Mouse (Mus musculus): ENCODE data around the gene Mymx. TPM values are rescaled to one million over a fixed set of nuclear protein-coding genes. Genes with fewer than 3 reads are reported as not detected.
A peak's percentile ranks its signal among the peaks of the same experiment; 100 is the strongest.

Gene Mymx
- polyA plus RNA-seq (2014; fragmentation: Nextera tagmentation; extraction: Ambion mirVana), result not detected in 2 replicates

DNA sequence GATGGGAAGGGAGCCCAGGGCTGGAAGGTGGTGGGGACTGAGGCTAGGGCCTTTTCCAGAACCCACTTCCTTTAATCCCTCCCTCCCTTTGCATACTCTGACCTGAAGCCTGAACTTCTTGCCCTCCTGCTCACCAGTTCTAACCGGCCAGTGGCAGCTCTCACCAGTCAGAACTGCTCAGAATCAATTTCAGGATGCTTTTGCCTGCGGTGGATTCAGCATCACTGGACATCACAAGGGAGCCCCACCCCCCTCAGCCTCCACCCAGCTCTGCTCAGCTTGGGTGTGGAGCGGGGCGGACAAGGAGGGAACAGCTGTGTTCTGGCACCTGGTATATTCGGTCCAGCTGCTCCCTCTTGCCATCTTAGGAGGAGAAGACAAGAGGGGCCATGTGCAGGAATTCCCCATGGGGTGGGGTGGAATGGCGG is at the start of gene Mymx:
Gene Mymx (minus strand): TSS at position 226 of the 428 bp plus-strand sequence.
- no peak within 1 kb of the TSS; a peak in 1 of 4 replicates for H3K27ac ChIP-seq (replicated peaks in 1 of 2; ENCODE audit: control insufficient read depth in 1 of 2, insufficient read depth in 1 of 2, low read depth in 2 of 2, low read length in 2 of 2)
- no peaks in the 10 kb centered on the region for H3K36me3 ChIP-seq (ENCODE audit: control insufficient read depth, insufficient read depth, low read length)
- H3K4me1 ChIP-seq (ENCODE audit: control insufficient read depth in 2 of 2, insufficient read depth in 2 of 2, low read length in 2 of 2), result peaks cover 18 to 28% of the 10 kb centered on the region in 2 experiments
- 43% methylated on average over 6 of the region's 6 CpGs for WGBS
- no peak for ATAC-seq (ENCODE audit: insufficient number of reproducible peaks, insufficient read depth, low FRiP score, low read depth)
- H3K9ac ChIP-seq (ENCODE audit: low read length), result peak within 1 kb of the TSS; percentile 41; the same call in 1 of the 2 replicates
- H3K27me3 ChIP-seq (ENCODE audit: control insufficient read depth, insufficient read depth, low read length), result no peaks in the 10 kb centered on the region
- H3K4me3 ChIP-seq (ENCODE audit: control insufficient read depth in 1 of 2, insufficient read depth in 1 of 2, low read depth in 1 of 2, low read length in 2 of 2), result no peak within 1 kb of the TSS; a peak in 1 of 4 replicates
- H3K9me3 ChIP-seq (ENCODE audit: control insufficient read depth, low read length), result no peaks in the 10 kb centered on the region
- peak within 1 kb of the TSS; percentile 43 for H3K4me2 ChIP-seq (ENCODE audit: low read length)

DNA sequence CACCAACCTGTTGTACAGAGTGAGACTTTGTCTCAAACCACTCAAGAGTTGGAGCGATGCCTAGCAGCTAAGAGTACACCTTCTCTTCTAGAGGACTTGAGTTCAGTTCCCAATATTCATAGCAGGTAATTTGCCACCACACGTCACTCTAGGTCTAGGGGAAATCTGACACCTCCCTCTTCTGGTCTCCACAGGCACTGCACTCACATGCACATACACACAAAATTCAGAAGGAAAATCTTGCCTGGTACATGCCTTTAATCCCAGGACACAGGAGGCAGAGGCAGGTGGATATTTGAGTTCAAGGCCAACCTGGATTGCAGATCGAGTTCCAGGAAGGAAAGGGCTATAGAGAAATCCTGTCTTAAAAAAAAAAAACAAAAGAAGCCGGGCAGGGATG is 42.3 kb upstream of the Mymx start:
- Histone ChIP-seq H3K36me3 (ENCODE audit: control insufficient read depth, insufficient read depth, low read length) (no peaks in the 10 kb centered on the region), H3K4me3 (ENCODE audit: control insufficient read depth in 1 of 2, insufficient read depth in 1 of 2, low read depth in 1 of 2, low read length in 2 of 2) (no peak overlapping the region), H3K27ac (replicated peaks in 1 of 2; ENCODE audit: control insufficient read depth in 1 of 2, insufficient read depth in 1 of 2, low read depth in 2 of 2, low read length in 2 of 2) (no peak overlapping the region), H3K27me3 (ENCODE audit: control insufficient read depth, insufficient read depth, low read length) (no peaks in the 10 kb centered on the region), H3K4me1 (ENCODE audit: control insufficient read depth in 2 of 2, insufficient read depth in 2 of 2, low read length in 2 of 2) (no peaks in the 10 kb centered on the region), H3K9me3 (ENCODE audit: control insufficient read depth, low read length) (0 out of 2 replicates have a peak, but pooled peaks cover 3% of the 10 kb centered on the region), H3K4me2 (ENCODE audit: low read length) (no peak overlapping the region), H3K9ac (ENCODE audit: low read length) (no peak overlapping the region)
- 90% methylated on average over 4 of the region's 4 CpGs for WGBS
- ATAC-seq (ENCODE audit: insufficient number of reproducible peaks, insufficient read depth, low FRiP score, low read depth), result no peak

DNA sequence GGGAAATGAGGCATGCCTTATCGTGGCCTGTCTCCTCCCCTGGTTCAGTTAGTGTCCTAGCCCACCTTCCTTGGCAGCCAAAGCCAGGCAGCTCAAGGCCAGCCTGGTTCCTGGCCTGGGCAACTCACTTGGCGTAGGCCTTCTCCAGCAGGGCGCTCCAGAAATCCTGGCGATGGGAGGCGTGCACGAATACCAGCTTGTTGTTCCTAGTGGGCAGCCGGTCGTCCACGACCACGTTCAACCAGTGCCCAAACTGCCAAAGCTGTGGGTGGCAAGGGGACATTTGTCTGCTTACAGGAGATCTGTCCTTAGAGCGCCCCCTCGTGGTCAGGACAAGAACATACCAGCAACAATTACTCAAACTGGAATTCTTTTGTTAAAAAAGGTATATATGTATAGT is 40.8 kb upstream of the Mymx start:
- no peak overlapping the region for H3K9ac ChIP-seq (ENCODE audit: low read length)
- no peak for ATAC-seq (ENCODE audit: insufficient number of reproducible peaks, insufficient read depth, low FRiP score, low read depth)

DNA sequence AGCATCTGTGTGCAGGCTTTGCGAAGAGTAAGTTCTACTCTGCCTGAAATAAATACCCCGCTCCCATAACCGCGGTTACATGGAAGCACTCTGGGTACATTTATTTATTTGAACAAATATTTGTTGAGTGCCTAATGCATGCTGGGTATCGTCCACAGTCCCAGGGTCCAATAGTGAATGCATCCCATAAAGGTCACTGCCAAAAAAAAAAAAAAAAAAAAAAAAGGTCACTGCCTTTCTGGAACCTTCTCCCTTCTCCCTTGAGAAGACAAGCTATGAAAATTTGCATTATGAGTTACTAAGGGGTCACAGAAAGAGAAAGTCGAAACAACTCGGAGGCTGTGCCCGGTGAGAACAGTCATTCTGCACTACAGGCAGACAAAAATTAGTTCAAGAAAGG is 40.1 kb upstream of the Mymx start:
- H3K27ac ChIP-seq (replicated peaks in 1 of 2; ENCODE audit: control insufficient read depth in 1 of 2, insufficient read depth in 1 of 2, low read depth in 2 of 2, low read length in 2 of 2), result no peak overlapping the region
- WGBS, result 87% methylated on average over 8 of the region's 8 CpGs
- no peaks in the 10 kb centered on the region for H3K27me3 ChIP-seq (ENCODE audit: control insufficient read depth, insufficient read depth, low read length)
- H3K9ac ChIP-seq (ENCODE audit: low read length), result no peak overlapping the region
- no peaks in the 10 kb centered on the region for H3K4me1 ChIP-seq (ENCODE audit: control insufficient read depth in 2 of 2, insufficient read depth in 2 of 2, low read length in 2 of 2)
- no peaks in the 10 kb centered on the region for H3K36me3 ChIP-seq (ENCODE audit: control insufficient read depth, insufficient read depth, low read length)
- no peak overlapping the region for H3K4me2 ChIP-seq (ENCODE audit: low read length)
- no peak overlapping the region for H3K4me3 ChIP-seq (ENCODE audit: control insufficient read depth in 1 of 2, insufficient read depth in 1 of 2, low read depth in 1 of 2, low read length in 2 of 2)
- no peak for ATAC-seq (ENCODE audit: insufficient number of reproducible peaks, insufficient read depth, low FRiP score, low read depth)
- 0 out of 2 replicates have a peak, but pooled peaks cover 3% of the 10 kb centered on the region for H3K9me3 ChIP-seq (ENCODE audit: control insufficient read depth, low read length)

More for the DNA sequence above, 40.8 kb upstream of the Mymx start:
- Histone ChIP-seq H3K9me3 (ENCODE audit: control insufficient read depth, low read length) (0 out of 2 replicates have a peak, but pooled peaks cover 3% of the 10 kb centered on the region), H3K4me3 (ENCODE audit: control insufficient read depth in 1 of 2, insufficient read depth in 1 of 2, low read depth in 1 of 2, low read length in 2 of 2) (no peak overlapping the region), H3K27ac (replicated peaks in 1 of 2; ENCODE audit: control insufficient read depth in 1 of 2, insufficient read depth in 1 of 2, low read depth in 2 of 2, low read length in 2 of 2) (no peak overlapping the region), H3K36me3 (ENCODE audit: control insufficient read depth, insufficient read depth, low read length) (no peaks in the 10 kb centered on the region), H3K27me3 (ENCODE audit: control insufficient read depth, insufficient read depth, low read length) (no peaks in the 10 kb centered on the region), H3K4me1 (ENCODE audit: control insufficient read depth in 2 of 2, insufficient read depth in 2 of 2, low read length in 2 of 2) (no peaks in the 10 kb centered on the region), H3K4me2 (ENCODE audit: low read length) (no peak overlapping the region)
- 21% methylated on average over 12 of the region's 12 CpGs for WGBS

DNA sequence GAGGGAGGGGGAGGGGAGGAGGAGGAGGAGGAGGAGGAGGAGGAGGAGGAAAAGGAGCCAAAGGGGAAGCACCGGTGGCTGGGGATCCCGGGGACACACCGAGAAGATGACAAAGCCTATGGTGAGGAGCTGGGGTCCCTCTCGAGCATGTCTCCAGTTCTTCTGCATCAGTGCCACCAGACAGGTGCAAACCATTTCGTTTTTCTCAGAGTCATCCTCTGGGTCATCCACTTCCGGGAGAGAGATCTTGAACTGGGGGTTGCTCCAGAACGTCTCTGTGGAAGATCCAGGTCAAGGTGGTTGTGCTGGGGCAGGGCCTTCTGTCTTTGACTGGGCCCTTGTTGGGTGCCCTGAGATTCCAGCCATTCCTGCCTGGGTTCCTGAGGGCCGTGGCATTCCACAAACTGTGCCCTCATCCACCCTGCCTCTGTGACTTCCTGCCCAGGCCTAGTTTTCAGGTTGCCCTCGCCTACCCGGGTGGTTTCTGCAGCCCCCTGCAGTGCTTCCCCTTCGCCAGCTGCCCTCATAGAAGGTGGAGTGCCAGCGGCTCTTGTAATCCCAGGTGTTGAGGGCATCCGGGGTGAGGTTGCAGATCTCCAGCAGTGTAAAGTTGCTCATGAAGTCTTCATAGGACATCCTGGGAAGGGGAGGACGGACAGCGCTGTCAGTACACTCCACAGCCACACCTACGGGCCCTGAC is 36.8 kb upstream of the Mymx start:
- ATAC-seq (ENCODE audit: insufficient number of reproducible peaks, insufficient read depth, low FRiP score, low read depth), result no peak
- H3K9ac ChIP-seq (ENCODE audit: low read length), result no peak overlapping the region
- H3K4me2 ChIP-seq (ENCODE audit: low read length), result no peak overlapping the region
- no peaks in the 10 kb centered on the region for H3K4me1 ChIP-seq (ENCODE audit: control insufficient read depth in 2 of 2, insufficient read depth in 2 of 2, low read length in 2 of 2)
- H3K27me3 ChIP-seq (ENCODE audit: control insufficient read depth, insufficient read depth, low read length), result no peaks in the 10 kb centered on the region
- 74% methylated on average over 16 of the region's 16 CpGs for WGBS
- no peaks in the 10 kb centered on the region for H3K36me3 ChIP-seq (ENCODE audit: control insufficient read depth, insufficient read depth, low read length)
- H3K9me3 ChIP-seq (ENCODE audit: control insufficient read depth, low read length), result no peaks in the 10 kb centered on the region
- H3K27ac ChIP-seq (replicated peaks in 1 of 2; ENCODE audit: control insufficient read depth in 1 of 2, insufficient read depth in 1 of 2, low read depth in 2 of 2, low read length in 2 of 2), result no peak overlapping the region
- no peak overlapping the region for H3K4me3 ChIP-seq (ENCODE audit: control insufficient read depth in 1 of 2, insufficient read depth in 1 of 2, low read depth in 1 of 2, low read length in 2 of 2)

DNA sequence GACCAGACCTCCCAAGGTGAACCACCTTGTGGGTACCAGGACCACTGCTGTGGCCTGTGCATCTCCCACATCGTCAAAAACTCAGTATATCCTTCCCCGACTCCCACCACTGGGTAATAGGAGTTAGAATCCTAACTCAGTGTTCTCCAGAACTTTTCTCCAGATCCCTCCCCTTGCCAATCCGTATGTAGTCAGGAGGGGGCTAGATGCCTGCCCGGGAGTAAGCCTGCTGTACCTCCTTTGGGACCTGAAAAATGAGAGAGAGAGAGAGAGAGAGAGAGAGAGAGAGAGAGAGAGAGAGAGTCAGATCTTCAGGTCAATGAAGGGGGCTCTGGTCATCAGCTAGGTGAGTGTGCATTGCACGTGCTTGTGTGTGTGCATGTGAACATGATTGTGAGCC is 32.1 kb upstream of the Mymx start:
- Histone ChIP-seq H3K4me3 (ENCODE audit: control insufficient read depth in 1 of 2, insufficient read depth in 1 of 2, low read depth in 1 of 2, low read length in 2 of 2) (no peak overlapping the region), H3K9ac (ENCODE audit: low read length) (no peak overlapping the region), H3K9me3 (ENCODE audit: control insufficient read depth, low read length) (no peaks in the 10 kb centered on the region), H3K27ac (replicated peaks in 1 of 2; ENCODE audit: control insufficient read depth in 1 of 2, insufficient read depth in 1 of 2, low read depth in 2 of 2, low read length in 2 of 2) (no peak overlapping the region), H3K27me3 (ENCODE audit: control insufficient read depth, insufficient read depth, low read length) (no peaks in the 10 kb centered on the region), H3K36me3 (ENCODE audit: control insufficient read depth, insufficient read depth, low read length) (no peaks in the 10 kb centered on the region), H3K4me2 (ENCODE audit: low read length) (no peak overlapping the region), H3K4me1 (ENCODE audit: control insufficient read depth in 2 of 2, insufficient read depth in 2 of 2, low read length in 2 of 2) (peaks cover 10 to 12% of the 10 kb centered on the region in 2 experiments)
- ATAC-seq (ENCODE audit: insufficient number of reproducible peaks, insufficient read depth, low FRiP score, low read depth), result no peak
- 73% methylated on average over 5 of the region's 5 CpGs for WGBS

DNA sequence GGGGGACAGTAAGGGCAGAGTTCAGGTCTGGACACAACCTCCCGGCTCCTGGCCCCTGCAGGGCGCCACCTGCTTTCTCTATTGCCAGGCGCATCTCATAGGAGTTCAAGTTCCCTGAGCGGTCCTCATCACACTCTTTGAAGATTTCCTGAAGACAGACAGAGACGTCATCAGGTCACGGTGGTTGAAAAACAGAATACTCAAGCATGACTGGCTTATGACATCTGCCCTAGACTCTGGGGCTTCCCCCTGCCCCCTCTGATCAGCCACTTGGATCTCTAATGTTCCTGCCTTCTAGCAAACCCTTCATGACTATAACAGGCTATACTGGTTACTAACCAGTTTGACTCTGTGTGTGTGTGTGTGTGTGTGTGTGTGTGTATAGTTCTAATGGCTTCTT is 30.0 kb upstream of the Mymx start:
- no peak for ATAC-seq (ENCODE audit: insufficient number of reproducible peaks, insufficient read depth, low FRiP score, low read depth)
- Histone ChIP-seq H3K27me3 (ENCODE audit: control insufficient read depth, insufficient read depth, low read length) (no peaks in the 10 kb centered on the region), H3K4me1 (ENCODE audit: control insufficient read depth in 2 of 2, insufficient read depth in 2 of 2, low read length in 2 of 2) (peaks cover 10 to 14% of the 10 kb centered on the region in 2 experiments), H3K9ac (ENCODE audit: low read length) (no peak overlapping the region), H3K4me3 (ENCODE audit: control insufficient read depth in 1 of 2, insufficient read depth in 1 of 2, low read depth in 1 of 2, low read length in 2 of 2) (no peak overlapping the region), H3K9me3 (ENCODE audit: control insufficient read depth, low read length) (no peaks in the 10 kb centered on the region), H3K36me3 (ENCODE audit: control insufficient read depth, insufficient read depth, low read length) (no peaks in the 10 kb centered on the region), H3K4me2 (ENCODE audit: low read length) (no peak overlapping the region), H3K27ac (replicated peaks in 1 of 2; ENCODE audit: control insufficient read depth in 1 of 2, insufficient read depth in 1 of 2, low read depth in 2 of 2, low read length in 2 of 2) (no peak overlapping the region)
- WGBS, result 77% methylated on average over 6 of the region's 6 CpGs

DNA sequence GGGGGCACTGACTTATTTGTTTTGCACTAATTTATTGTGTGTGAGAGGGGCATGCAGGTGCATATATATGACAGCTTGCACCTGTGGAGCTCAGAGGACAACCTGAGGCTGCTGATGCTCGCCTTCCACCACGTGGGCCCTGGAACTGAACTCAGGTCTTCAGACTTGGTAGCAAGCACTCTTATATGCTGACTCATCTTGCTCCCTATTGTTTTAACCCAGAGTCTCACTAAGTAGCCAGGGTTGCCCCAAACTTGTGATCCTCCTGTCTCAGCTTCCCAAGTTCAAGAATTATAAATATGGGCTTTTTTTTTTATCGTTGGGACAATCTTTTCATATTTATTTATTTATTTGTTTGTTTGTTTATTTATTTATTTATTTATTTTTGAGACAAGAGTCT is 29.1 kb upstream of the Mymx start:
- H3K4me3 ChIP-seq (ENCODE audit: control insufficient read depth in 1 of 2, insufficient read depth in 1 of 2, low read depth in 1 of 2, low read length in 2 of 2), result no peak overlapping the region
- H3K36me3 ChIP-seq (ENCODE audit: control insufficient read depth, insufficient read depth, low read length), result no peaks in the 10 kb centered on the region
- H3K27me3 ChIP-seq (ENCODE audit: control insufficient read depth, insufficient read depth, low read length), result no peaks in the 10 kb centered on the region
- H3K4me1 ChIP-seq (ENCODE audit: control insufficient read depth in 2 of 2, insufficient read depth in 2 of 2, low read length in 2 of 2), result peaks cover 10 to 14% of the 10 kb centered on the region in 2 experiments
- H3K9me3 ChIP-seq (ENCODE audit: control insufficient read depth, low read length), result no peaks in the 10 kb centered on the region
- no peak overlapping the region for H3K27ac ChIP-seq (replicated peaks in 1 of 2; ENCODE audit: control insufficient read depth in 1 of 2, insufficient read depth in 1 of 2, low read depth in 2 of 2, low read length in 2 of 2)
- WGBS, result 54% methylated on average over 3 of the region's 3 CpGs
- ATAC-seq (ENCODE audit: insufficient number of reproducible peaks, insufficient read depth, low FRiP score, low read depth), result no peak
- no peak overlapping the region for H3K4me2 ChIP-seq (ENCODE audit: low read length)
- no peak overlapping the region for H3K9ac ChIP-seq (ENCODE audit: low read length)

All from heart, embryonic 14.5 days (tissue).